In genomic region chr3:121716480-121716879, GRCm38 (mm10) we compare ENCODE assay signal across 38 mouse cellular contexts. TPM values are rescaled to one million over a fixed set of nuclear protein-coding genes. Genes with fewer than 3 reads are reported as not detected.
"Had no signal": no experiment of that assay in that cellular context is flagged by ENCODE, and none has a peak within 500 bp of the region (broad histone marks: within the 10 kb centered on the region; RNA-seq: fewer than 3 reads in every experiment).

No protein-coding gene starts in this region.

- H3K27ac ChIP-seq: heart, adult 2 months; hindbrain, embryonic 10.5 days; hindbrain, embryonic 13.5 days; intestine, embryonic 15.5 days; kidney, embryonic 15.5 days; kidney, postnatal 0 days; limb, embryonic 12.5 days; limb, embryonic 15.5 days; liver, embryonic 12.5 days; liver, embryonic 14.5 days had no signal

- H3K4me2 ChIP-seq: heart, embryonic 12.5 days; hindbrain, embryonic 13.5 days; hindbrain, embryonic 15.5 days; intestine, embryonic 15.5 days; kidney, embryonic 15.5 days; limb, embryonic 12.5 days; limb, embryonic 15.5 days; liver, embryonic 12.5 days had no signal

- H3K9ac ChIP-seq: heart, embryonic 12.5 days; hindbrain, embryonic 13.5 days; hindbrain, embryonic 15.5 days; intestine, embryonic 15.5 days; kidney, embryonic 15.5 days; limb, embryonic 12.5 days; limb, embryonic 15.5 days; liver, embryonic 12.5 days; liver, embryonic 14.5 days had no signal

- H3K27me3 ChIP-seq: hindbrain, embryonic 15.5 days had no signal

- H3K36me3 ChIP-seq: heart, embryonic 12.5 days; hindbrain, embryonic 10.5 days; hindbrain, embryonic 13.5 days; hindbrain, embryonic 15.5 days; intestine, embryonic 15.5 days; kidney, embryonic 15.5 days; limb, embryonic 12.5 days; limb, embryonic 15.5 days; liver, embryonic 12.5 days had no signal

- DNase-seq: gastrocnemius, postnatal 14 days; heart, adult 2 months; heart, postnatal 10 days; heart, postnatal 4 days; kidney, adult 18-20 months; kidney, adult 8-10 months; kidney, postnatal 14 days; kidney, postnatal 36 days; lung, adult 18-20 months had no signal

- H3K4me3 ChIP-seq: heart, adult 2 months; heart, embryonic 12.5 days; hindbrain, embryonic 10.5 days; hindbrain, embryonic 13.5 days; hindbrain, embryonic 15.5 days; intestine, embryonic 15.5 days; kidney, embryonic 15.5 days; limb, embryonic 12.5 days; limb, embryonic 15.5 days; liver, embryonic 12.5 days had no signal

- ATAC-seq: inflammation-experienced regulatory T-cells, adult 6 months; intestine, embryonic 15.5 days; intestine, postnatal 0 days; liver, embryonic 12.5 days had no signal

- H3K9me3 ChIP-seq: heart, embryonic 12.5 days; hindbrain, embryonic 10.5 days; hindbrain, embryonic 13.5 days; hindbrain, embryonic 15.5 days; intestine, embryonic 15.5 days; kidney, embryonic 15.5 days; limb, embryonic 12.5 days; limb, embryonic 15.5 days; liver, embryonic 12.5 days had no signal

RNA-seq across cellular contexts. Expression of gene 4930432M17Rik, which starts 45.9 kb away (rescaled TPM):
- total RNA-seq: gastrocnemius, adult 18-20 months; gastrocnemius, adult 8-10 months; gastrocnemius, postnatal 14 days; gastrocnemius, postnatal 4 days; granulocyte monocyte progenitor cell, adult 5-6 weeks; heart, adult 2 months; heart, postnatal 10 days; heart, postnatal 25 days; heart, postnatal 4 days; layer of hippocampus, adult 18-20 months; layer of hippocampus, postnatal 14 days; layer of hippocampus, postnatal 36 days; left cerebral cortex, adult 18-20 months; left cerebral cortex, postnatal 14 days; left cerebral cortex, postnatal 36 days; liver, adult 2 months had no signal
- polyA plus RNA-seq: heart, adult 2 months; heart, embryonic 12.5 days; heart, embryonic 14.5 days; heart, embryonic 16.5 days; hindbrain, embryonic 10.5 days; hindbrain, embryonic 13.5 days; hindbrain, embryonic 15.5 days; inflammation-experienced regulatory T-cells, adult 6 months; intestine, embryonic 15.5 days; intestine, postnatal 0 days; kidney, embryonic 15.5 days; kidney, postnatal 0 days; large intestine, adult 2 months; limb, embryonic 12.5 days; limb, embryonic 15.5 days; liver, adult 2 months; liver, embryonic 12.5 days; liver, embryonic 14.5 days; liver, embryonic 16.5 days had no signal
